Mouse (Mus musculus) limb, embryonic 14.5 days (tissue): ENCODE measurements at regions not wholly inside any gene's neighbourhood (a gene's known extent, or its start where the extent isn't known, plus 50 kb on each side); places are given as distances from the start of the nearest gene placed in this dataset.

Source experiments
- ATAC-seq: fragments of 200-750 bp; cut with Nextera tagmentation; 2 replicates; pipeline ENCODE4 v1.8.0; 2017; ENCODE audit warnings: low read depth, moderate number of reproducible peaks, moderate TSS enrichment; ENCODE audit not compliant: low FRiP score
- DNase-seq: peaks from one replicate; pipeline ENCODE4 v3.0.0-alpha.2; 2015; ENCODE audit warnings: low spot score
- H3K27ac ChIP-seq: fragments of 300-500 bp; sonication (generic); replicated peaks from 2 replicates; pipeline ENCODE4 v1.5.1; 2014; ENCODE audit warnings: low read depth, mild to moderate bottlenecking, low read length, moderate library complexity, mixed read lengths
- H3K27me3 ChIP-seq: fragments of 300-500 bp; sonication (generic); 2 replicates; pipeline ENCODE4 v1.6.1; 2014; ENCODE audit warnings: low read length, mixed read lengths; ENCODE audit not compliant: control insufficient read depth, insufficient read depth
- H3K36me3 ChIP-seq: fragments of 300-500 bp; sonication (generic); 2 replicates; pipeline ENCODE4 v1.6.1; 2014; ENCODE audit warnings: mild to moderate bottlenecking, low read length, moderate library complexity, mixed read lengths; ENCODE audit not compliant: control insufficient read depth, insufficient read depth
- H3K4me1 ChIP-seq: fragments of 300-500 bp; sonication (generic); 2 replicates; pipeline ENCODE4 v1.6.1; 2014; ENCODE audit warnings: antibody characterized with exemption, low read length, mixed read lengths; ENCODE audit not compliant: control insufficient read depth, insufficient read depth
- H3K4me2 ChIP-seq: fragments of 300-500 bp; sonication (generic); replicated peaks from 2 replicates; pipeline ENCODE4 v1.6.1; 2014; ENCODE audit warnings: low read depth, mild to moderate bottlenecking, low read length, moderate library complexity; ENCODE audit not compliant: severe bottlenecking
- H3K4me3 ChIP-seq: fragments of 300-500 bp; sonication (generic); replicated peaks from 2 replicates; pipeline ENCODE4 v1.5.1; 2014; ENCODE audit warnings: low read length
- H3K9ac ChIP-seq: fragments of 300-500 bp; sonication (generic); 2 replicates; pipeline ENCODE4 v1.6.1; 2014; ENCODE audit warnings: mild to moderate bottlenecking, low read depth, low read length, moderate library complexity; ENCODE audit not compliant: severe bottlenecking
- H3K9me3 ChIP-seq: fragments of 300-500 bp; sonication (generic); 2 replicates; pipeline ENCODE4 v1.6.1; 2016; ENCODE audit warnings: low read length; ENCODE audit not compliant: control insufficient read depth
- POLR2A ChIP-seq: fragments of 200-500 bp; IDR thresholded peaks from 2 replicates; pipeline ENCODE4 v1.8.0; 2012; ENCODE audit warnings: inconsistent platforms, mild to moderate bottlenecking, moderate library complexity, borderline replicate concordance; ENCODE audit not compliant: insufficient read depth, insufficient read length; ENCODE audit errors: extremely low read depth
- WGBS: fragments of 180-500 bp; shearing (Covaris S2); extraction: QIAGEN DNeasy Blood & Tissue Kit; methylation state at CpG from one replicate; pipeline ENCODE4 v1.1.7; 2014; 5-methylcytosine and 5-hydroxymethylcytosine counted together

GRCm38 (mm10) chr9:84359879-84360278 is 434.9 kb downstream of the Bckdhb start:
- Histone ChIP-seq H3K9ac (no peak overlapping the region), H3K36me3 (no peaks in the 10 kb centered on the region), H3K4me2 (no peak overlapping the region), H3K4me3 (no peak overlapping the region), H3K9me3 (no peaks in the 10 kb centered on the region), H3K27me3 (no peaks in the 10 kb centered on the region), H3K27ac (no peak overlapping the region), H3K4me1 (peaks cover 3% of the 10 kb centered on the region)
- WGBS, result 28% methylated on average over 3 of the region's 3 CpGs
- no peak for DNase-seq
- no peak for ATAC-seq
- no peak for TF ChIP-seq POLR2A

GRCm38 (mm10) chr9:84360484-84360883 is 435.5 kb downstream of the Bckdhb start:
- H3K4me1 ChIP-seq, result peaks cover 3% of the 10 kb centered on the region
- no peak overlapping the region for H3K4me2 ChIP-seq
- 67% methylated on average over 4 of the region's 4 CpGs for WGBS
- no peak overlapping the region for H3K4me3 ChIP-seq
- no peak for TF ChIP-seq POLR2A
- no peaks in the 10 kb centered on the region for H3K27me3 ChIP-seq
- H3K9me3 ChIP-seq, result no peaks in the 10 kb centered on the region
- no peaks in the 10 kb centered on the region for H3K36me3 ChIP-seq
- no peak overlapping the region for H3K27ac ChIP-seq
- no peak overlapping the region for H3K9ac ChIP-seq
- DNase-seq (no peak), ATAC-seq (no peak)

- ATAC-seq (no peak), DNase-seq (no peak)
Measured at GRCm38 (mm10) chr9:84363478-84363877, 438.5 kb downstream of the Bckdhb start.

GRCm38 (mm10) chr9:84369200-84369599 is 444.3 kb downstream of the Bckdhb start:
- no peak overlapping the region for H3K4me2 ChIP-seq
- H3K9ac ChIP-seq, result no peak overlapping the region
- no peaks in the 10 kb centered on the region for H3K36me3 ChIP-seq
- DNase-seq, result peak; percentile 36
- H3K27me3 ChIP-seq, result no peaks in the 10 kb centered on the region
- H3K4me3 ChIP-seq, result no peak overlapping the region
- no peak for TF ChIP-seq POLR2A
- 16% methylated on average over 1 of the region's 1 CpGs for WGBS
- no peak for ATAC-seq
- H3K4me1 ChIP-seq, result peaks cover 7% of the 10 kb centered on the region; the same call in 1 of the 2 replicates
- H3K9me3 ChIP-seq, result 0 out of 2 replicates have a peak, but pooled peaks cover 2% of the 10 kb centered on the region
- no peak overlapping the region for H3K27ac ChIP-seq

More at GRCm38 (mm10) chr9:84363478-84363877, 438.5 kb downstream of the Bckdhb start:
- Histone ChIP-seq H3K27ac (no peak overlapping the region), H3K9ac (no peak overlapping the region), H3K4me1 (peaks cover 3% of the 10 kb centered on the region), H3K36me3 (no peaks in the 10 kb centered on the region), H3K4me2 (no peak overlapping the region), H3K4me3 (no peak overlapping the region), H3K9me3 (no peaks in the 10 kb centered on the region), H3K27me3 (no peaks in the 10 kb centered on the region)
- WGBS, result 67% methylated on average over 5 of the region's 5 CpGs
- TF ChIP-seq POLR2A, result no peak

GRCm38 (mm10) chr9:84370260-84370659 is 445.3 kb downstream of the Bckdhb start:
- no peak for TF ChIP-seq POLR2A
- Histone ChIP-seq H3K27ac (no peak overlapping the region), H3K4me2 (no peak overlapping the region), H3K4me1 (peaks cover 7% of the 10 kb centered on the region; the same call in 1 of the 2 replicates), H3K9me3 (0 out of 2 replicates have a peak, but pooled peaks cover 4% of the 10 kb centered on the region), H3K9ac (no peak overlapping the region), H3K4me3 (no peak overlapping the region), H3K36me3 (no peaks in the 10 kb centered on the region), H3K27me3 (no peaks in the 10 kb centered on the region)
- ATAC-seq (no peak), DNase-seq (no peak)
- WGBS, result 58% methylated on average over 4 of the region's 4 CpGs

- Histone ChIP-seq H3K4me3 (no peak overlapping the region), H3K9me3 (0 out of 2 replicates have a peak, but pooled peaks cover 4% of the 10 kb centered on the region), H3K27ac (no peak overlapping the region), H3K9ac (no peak overlapping the region), H3K36me3 (no peaks in the 10 kb centered on the region), H3K4me1 (no peaks in the 10 kb centered on the region), H3K27me3 (no peaks in the 10 kb centered on the region), H3K4me2 (no peak overlapping the region)
- whole genome bisulfite sequencing, result 73% methylated on average over 2 of the region's 2 CpGs
- DNase-seq (no peak), ATAC-seq (no peak)
- no peak for TF ChIP-seq POLR2A
Measured at GRCm38 (mm10) chr9:84375746-84376145, 450.8 kb downstream of the Bckdhb start.
